Mouse (Mus musculus) CH12.LX (cell line): ENCODE measurements at regions not wholly inside any gene's neighbourhood (a gene's known extent, or its start where the extent isn't known, plus 50 kb on each side); places are given as distances from the start of the nearest gene placed in this dataset.

Experiments
- DNase-seq: peaks from one replicate; pipeline ENCODE4 v3.0.0-alpha.2; 2013; ENCODE audit errors: extremely low read depth
- H3K27ac ChIP-seq: 2 replicates; pipeline ENCODE4 v1.5.1; 2012; ENCODE audit warnings: low read depth, mild to moderate bottlenecking, control low read depth, moderate library complexity; ENCODE audit not compliant: insufficient read depth
- H3K27me3 ChIP-seq: replicated peaks from 2 replicates; pipeline ENCODE3; 2012; ENCODE audit warnings: inconsistent platforms
- H3K36me3 ChIP-seq, 2 experiments: replicated peaks in 1 of 2; 2 replicates each; pipeline versions ENCODE3 to v1.6.1; 2012; ENCODE audit warnings: inconsistent platforms in 1 of 2, low read length in 1 of 2, mild to moderate bottlenecking in 1 of 2, mixed read lengths in 1 of 2, moderate library complexity in 1 of 2; ENCODE audit not compliant: control insufficient read depth in 1 of 2, insufficient read depth in 1 of 2
- H3K4me1 ChIP-seq, 2 experiments: 2 replicates each; pipeline ENCODE4 v1.6.1; 2012; ENCODE audit warnings: inconsistent platforms in 1 of 2, moderate library complexity in 1 of 2; ENCODE audit not compliant: insufficient read depth in 2 of 2, control insufficient read depth in 1 of 2
- H3K4me2 ChIP-seq: 2 replicates; pipeline ENCODE4 v1.6.1; 2012; ENCODE audit warnings: low read depth, mild to moderate bottlenecking, control low read depth; ENCODE audit not compliant: poor library complexity, insufficient read depth, severe bottlenecking
- H3K4me3 ChIP-seq, 3 experiments: fragments of 150-350 bp in 1 of 3; sonication (generic) in 1 of 3; replicated peaks in 1 of 3; 2 replicates each; pipeline versions ENCODE3 to v1.5.1; 2011 to 2012; ENCODE audit warnings: low read depth in 2 of 3, low read length in 2 of 3, mild to moderate bottlenecking in 2 of 3, moderate library complexity in 2 of 3, control low read depth in 1 of 3, improper control_type of control experiment in 1 of 3, inconsistent platforms in 1 of 3, mixed read lengths in 1 of 3; ENCODE audit not compliant: poor library complexity in 1 of 3
- H3K79me2 ChIP-seq: replicated peaks from 2 replicates; pipeline ENCODE4 v1.6.1; 2012; ENCODE audit warnings: mild to moderate bottlenecking, moderate library complexity; ENCODE audit not compliant: control insufficient read depth, poor library complexity, insufficient read depth, severe bottlenecking; ENCODE audit errors: extremely low read depth
- H3K9ac ChIP-seq: 2 replicates; pipeline ENCODE4 v1.6.1; 2012; ENCODE audit warnings: low read depth, mild to moderate bottlenecking, control low read depth, moderate library complexity; ENCODE audit not compliant: insufficient read depth
- H3K9me3 ChIP-seq: replicated peaks from 2 replicates; pipeline ENCODE3; 2012; ENCODE audit warnings: low read length, inconsistent platforms, mixed read lengths
- CHD1 ChIP-seq: IDR thresholded peaks from 2 replicates; pipeline ENCODE4 v1.6.1; 2012; ENCODE audit warnings: low read depth, low read length, improper control_type of control experiment, inconsistent platforms
- CHD2 ChIP-seq: IDR thresholded peaks from 2 replicates; pipeline ENCODE4 v1.6.1; 2011; ENCODE audit warnings: low read length, improper control_type of control experiment
- E2F4 ChIP-seq: IDR thresholded peaks from 2 replicates; pipeline ENCODE4 v1.6.1; 2011; ENCODE audit warnings: low read depth, low read length, improper control_type of control experiment; ENCODE audit not compliant: insufficient replicate concordance
- GABPA ChIP-seq: IDR thresholded peaks from 2 replicates; pipeline ENCODE4 v1.6.1; 2012; ENCODE audit warnings: low read depth, low read length, improper control_type of control experiment, inconsistent platforms; ENCODE audit not compliant: insufficient replicate concordance
- HCFC1 ChIP-seq: IDR thresholded peaks from 2 replicates; pipeline ENCODE4 v1.6.1; 2012; ENCODE audit warnings: low read depth, mild to moderate bottlenecking, inconsistent platforms, low read length, improper control_type of control experiment
- JUN ChIP-seq: IDR thresholded peaks from 2 replicates; pipeline ENCODE4 v1.6.1; 2011; ENCODE audit warnings: low read depth, mild to moderate bottlenecking, low read length, improper control_type of control experiment, moderate library complexity; ENCODE audit not compliant: insufficient read depth
- KAT2A ChIP-seq: IDR thresholded peaks from 2 replicates; pipeline ENCODE4 v1.6.1; 2012; ENCODE audit warnings: low read length, improper control_type of control experiment, inconsistent platforms; ENCODE audit not compliant: insufficient replicate concordance
- MAX ChIP-seq: IDR thresholded peaks from 2 replicates; pipeline ENCODE4 v1.6.1; 2011; ENCODE audit warnings: low read length, improper control_type of control experiment
- MAZ ChIP-seq: IDR thresholded peaks from 2 replicates; pipeline ENCODE4 v1.6.1; 2012; ENCODE audit warnings: low read depth, mild to moderate bottlenecking, inconsistent platforms, low read length, improper control_type of control experiment, moderate library complexity
- MEF2A ChIP-seq: IDR thresholded peaks from 2 replicates; pipeline ENCODE4 v1.6.1; 2014; ENCODE audit warnings: low read depth, mild to moderate bottlenecking, inconsistent platforms, low read length, improper control_type of control experiment, borderline replicate concordance
- MXI1 ChIP-seq: IDR thresholded peaks from 2 replicates; pipeline ENCODE4 v1.6.1; 2011; ENCODE audit warnings: mild to moderate bottlenecking, low read depth, low read length, improper control_type of control experiment
- MYC ChIP-seq: IDR thresholded peaks from 2 replicates; pipeline ENCODE4 v1.6.1; 2011; ENCODE audit warnings: low read depth, mild to moderate bottlenecking, improper control_type of control experiment, low read length
- NRF1 ChIP-seq: IDR thresholded peaks from 2 replicates; pipeline ENCODE4 v1.6.1; 2014; ENCODE audit warnings: low read depth, mild to moderate bottlenecking, inconsistent platforms, low read length, improper control_type of control experiment, moderate library complexity
- RAD21 ChIP-seq: IDR thresholded peaks from 2 replicates; pipeline ENCODE4 v1.6.1; 2011; ENCODE audit warnings: low read depth, mild to moderate bottlenecking, low read length, improper control_type of control experiment, moderate library complexity
- RCOR1 ChIP-seq: conservative IDR thresholded peaks from 2 replicates; pipeline ENCODE4 v1.6.1; 2012; ENCODE audit warnings: low read depth, mild to moderate bottlenecking, inconsistent platforms, low read length, improper control_type of control experiment
- TBP ChIP-seq: conservative IDR thresholded peaks from 2 replicates; pipeline ENCODE4 v1.6.1; 2011; ENCODE audit warnings: low read depth, low read length, improper control_type of control experiment
- TCF12 ChIP-seq: IDR thresholded peaks from 2 replicates; pipeline ENCODE4 v1.6.1; 2014; ENCODE audit warnings: low read depth, mild to moderate bottlenecking, inconsistent platforms, low read length, improper control_type of control experiment
- USF1 ChIP-seq: IDR thresholded peaks from 2 replicates; pipeline ENCODE4 v1.6.1; 2014; ENCODE audit warnings: low read depth, mild to moderate bottlenecking, inconsistent platforms, low read length, improper control_type of control experiment
- ZC3H11A ChIP-seq: IDR thresholded peaks from 2 replicates; pipeline ENCODE4 v1.6.1; 2012; ENCODE audit warnings: low read depth, mild to moderate bottlenecking, inconsistent platforms, low read length, improper control_type of control experiment
- ZKSCAN1 ChIP-seq: IDR thresholded peaks from 2 replicates; pipeline ENCODE4 v1.6.1; 2012; ENCODE audit warnings: low read depth, inconsistent platforms, low read length, improper control_type of control experiment, borderline replicate concordance
- ZMIZ1 ChIP-seq: IDR thresholded peaks from 2 replicates; pipeline ENCODE4 v1.6.1; 2012; ENCODE audit warnings: low read depth, mild to moderate bottlenecking, inconsistent platforms, low read length, improper control_type of control experiment
- dilution Hi-C: fragments of 300-500 bp; cut with MboI; formaldehyde crosslinking; loops from 2 replicates; pipeline ENCODE4 v1.14.3; 2020; ENCODE audit warnings: low sequenced_read_pairs; ENCODE audit not compliant: extremely low pct_unique_long_range_greater_than_20kb, extremely low pct_ligation_motif_present
- in situ Hi-C: fragments of 300-500 bp; cut with MboI; formaldehyde crosslinking; loops from 3 replicates; pipeline ENCODE4 v1.14.3; 2019; ENCODE audit warnings: low sequenced_read_pairs, low pct_ligation_motif_present, low pct_unique_long_range_greater_than_20kb, mixed read lengths

DNA sequence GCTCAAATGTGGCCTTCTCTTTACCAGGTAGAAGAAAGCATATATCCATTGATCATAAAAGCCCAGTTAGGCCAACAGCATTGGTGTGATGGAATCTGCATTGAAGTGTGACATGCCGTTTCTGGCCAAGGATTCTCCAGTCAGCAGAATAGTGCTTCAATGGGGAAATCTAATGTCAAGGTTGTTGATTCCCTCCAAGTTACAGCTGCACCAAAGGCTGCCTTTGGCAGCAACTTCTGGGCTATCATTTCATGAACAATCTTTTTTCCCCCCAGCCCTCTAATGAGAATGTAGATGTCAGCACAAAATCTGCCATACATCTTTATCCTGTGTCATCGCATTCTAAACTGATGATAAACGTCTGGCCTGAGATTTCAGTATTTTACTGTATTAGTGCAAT, 149.2 kb upstream of the Etaa1 start:
- H3K9ac ChIP-seq, result no peak overlapping the region
- no peaks in the 10 kb centered on the region for H3K79me2 ChIP-seq

GRCm38 (mm10) chr11:18075840-18076435, 122.3 kb upstream of the Etaa1 start:
- H3K9me3 ChIP-seq, result no peaks in the 10 kb centered on the region
- H3K4me3 ChIP-seq, result no peak overlapping the region
- no peak overlapping the region for H3K9ac ChIP-seq
- H3K27me3 ChIP-seq, result no peaks in the 10 kb centered on the region
- no peak overlapping the region for H3K4me2 ChIP-seq
- in situ Hi-C loops (no loop called here), dilution Hi-C loops (no loop called here)
- no peaks in the 10 kb centered on the region for H3K36me3 ChIP-seq
- no peaks in the 10 kb centered on the region for H3K79me2 ChIP-seq
- H3K27ac ChIP-seq, result no peak overlapping the region
- no peak for TF ChIP-seq GABPA
- no peak for TF ChIP-seq CHD1
- TF ChIP-seq CHD2, result no peak
- no peak for TF ChIP-seq NRF1
- no peak for TF ChIP-seq MXI1
- DNase-seq, result no peak
- H3K4me1 ChIP-seq, result no peaks in the 10 kb centered on the region

More for the DNA sequence above, 149.2 kb upstream of the Etaa1 start:
- Histone ChIP-seq H3K4me2 (no peak overlapping the region), H3K27me3 (no peaks in the 10 kb centered on the region), H3K4me3 (no peak overlapping the region), H3K4me1 (no peaks in the 10 kb centered on the region), H3K9me3 (no peaks in the 10 kb centered on the region), H3K27ac (no peak overlapping the region), H3K36me3 (no peaks in the 10 kb centered on the region)
- TF ChIP-seq RAD21 (no peak), MYC (no peak), RCOR1 (no peak), CHD2 (no peak), MAX (no peak), ZMIZ1 (no peak), CHD1 (no peak), TCF12 (no peak), KAT2A (no peak), HCFC1 (no peak), MAZ (no peak), ZKSCAN1 (no peak), JUN (no peak), E2F4 (no peak), ZC3H11A (no peak), MEF2A (no peak), TBP (no peak), MXI1 (no peak), USF1 (no peak)
- in situ Hi-C loops (no loop called here), dilution Hi-C loops (no loop called here)
- DNase-seq, result no peak
